Mouse (Mus musculus) left cerebral cortex, postnatal 25 days (tissue): ENCODE data around the gene Fbxl17. TPM values are rescaled to one million over a fixed set of nuclear protein-coding genes. Genes with fewer than 3 reads are reported as not detected.

Experiments used
- DNase-seq, 2 experiments: peaks; one replicate each; pipeline ENCODE4 v3.0.0; 2022; ENCODE audit warnings: low spot score in 2 of 2, mixed read lengths in 1 of 2
- intact Hi-C: fragments of 180-260 bp; cut with DNase I; formaldehyde crosslinking; loops from one replicate; pipeline ENCODE4 v1.15.1; 2025
- total RNA-seq, 2 experiments: library from RNA; stranded (reverse); gene quantifications; 2 replicates each; pipeline ENCODE4 v1.2.3; 2021

Gene Fbxl17
- total RNA-seq, 2 experiments from 2014 or later = 59.2 to 62.4 TPM

DNA sequence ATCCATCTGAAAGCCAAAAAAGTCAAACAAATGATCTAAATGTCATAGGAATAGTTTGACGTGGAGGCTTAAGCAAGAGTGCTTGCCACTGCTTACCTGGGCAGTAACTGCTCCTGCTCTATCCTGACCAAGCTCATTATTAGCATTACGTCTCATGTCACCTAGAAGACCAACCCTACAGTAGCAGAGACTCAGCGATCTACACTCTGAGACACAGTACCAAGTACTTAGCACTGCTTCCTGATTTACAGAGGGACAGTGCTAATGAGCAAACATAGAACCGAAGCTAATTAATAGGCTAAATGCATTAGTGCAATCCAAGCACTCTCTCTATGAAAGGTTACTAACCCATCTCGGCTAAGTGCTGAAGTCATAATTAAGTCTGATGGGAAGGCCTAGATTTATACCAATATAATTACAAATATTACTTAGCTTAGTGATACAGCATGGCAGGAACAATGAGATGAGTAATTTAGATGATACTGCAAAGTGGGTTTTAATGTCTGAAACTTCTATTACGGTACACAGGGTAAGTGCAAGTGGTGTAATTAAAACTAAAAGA lies 147.1 kb downstream of the Fbxl17 start:
- no peak for DNase-seq
- intact Hi-C loops = no loop called here

DNA sequence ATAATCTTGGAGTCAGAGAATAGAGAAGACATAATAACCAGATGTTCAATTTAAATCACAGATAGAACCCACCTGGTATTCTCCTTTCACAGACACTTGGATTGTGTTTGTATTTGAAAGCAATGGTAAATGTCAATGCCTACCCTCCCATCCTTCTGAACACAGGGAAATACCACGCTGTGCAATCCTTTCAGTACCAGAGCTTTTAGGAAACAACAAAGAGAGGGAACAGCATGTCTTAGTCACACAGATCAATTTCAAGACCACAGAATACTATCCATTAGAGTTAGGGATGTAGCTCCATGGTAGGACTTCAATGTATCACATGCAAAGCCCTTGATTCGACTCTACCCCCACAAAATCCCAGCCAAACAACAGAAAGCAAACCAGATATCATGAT lies 148.1 kb downstream of the Fbxl17 start:
- DNase-seq = no peak
- intact Hi-C loops = no loop called here

DNA sequence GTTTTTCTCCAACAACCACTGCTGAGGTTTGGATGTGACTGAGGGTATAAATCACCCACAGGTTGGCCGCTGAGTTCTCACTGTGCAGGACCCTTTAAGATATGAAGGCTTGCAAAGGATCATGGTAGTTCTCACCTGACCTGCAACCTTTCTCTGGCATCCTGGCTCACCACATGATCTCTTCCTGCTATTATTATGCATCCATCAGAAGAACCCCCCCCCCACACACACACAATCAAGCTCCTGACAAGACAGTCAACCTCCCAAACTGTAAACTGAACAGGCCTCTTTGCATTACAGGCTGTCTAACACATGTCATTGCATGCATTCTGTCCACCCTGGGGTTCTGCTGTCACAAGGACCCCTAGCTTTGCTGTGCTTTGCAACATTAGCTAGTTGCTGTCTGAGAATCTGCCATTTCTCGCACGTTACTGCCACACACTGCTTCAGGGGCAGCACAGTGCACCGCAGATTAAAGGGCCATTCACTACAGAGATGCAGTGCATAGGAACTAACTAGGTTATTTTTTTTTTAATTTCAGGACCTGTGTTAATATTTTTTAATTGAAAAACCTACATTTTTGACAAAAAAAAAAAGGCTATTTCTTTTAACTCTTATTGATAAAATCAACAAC lies 148.8 kb downstream of the Fbxl17 start:
- DNase-seq = no peak
- intact Hi-C loops = no loop called here

DNA sequence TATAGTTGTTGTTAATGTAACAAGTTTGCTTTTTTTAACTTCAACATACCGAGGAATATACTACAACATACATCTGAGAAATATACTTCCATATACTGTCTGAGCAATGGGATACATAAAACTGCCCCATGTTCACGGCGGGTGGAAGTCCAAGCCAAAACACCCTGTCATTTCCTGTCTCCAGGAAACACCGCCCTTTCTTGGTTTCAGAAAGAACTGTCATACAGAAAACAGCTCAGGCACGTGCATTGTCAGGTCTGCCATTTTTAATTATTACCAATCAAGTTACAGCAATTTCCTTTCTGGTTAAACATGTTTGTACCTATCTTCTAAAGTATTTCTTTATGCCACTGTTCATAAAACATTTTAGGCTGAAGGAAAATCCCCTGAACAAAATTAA lies 155.7 kb downstream of the Fbxl17 start:
- intact Hi-C loops = no loop called here

DNA sequence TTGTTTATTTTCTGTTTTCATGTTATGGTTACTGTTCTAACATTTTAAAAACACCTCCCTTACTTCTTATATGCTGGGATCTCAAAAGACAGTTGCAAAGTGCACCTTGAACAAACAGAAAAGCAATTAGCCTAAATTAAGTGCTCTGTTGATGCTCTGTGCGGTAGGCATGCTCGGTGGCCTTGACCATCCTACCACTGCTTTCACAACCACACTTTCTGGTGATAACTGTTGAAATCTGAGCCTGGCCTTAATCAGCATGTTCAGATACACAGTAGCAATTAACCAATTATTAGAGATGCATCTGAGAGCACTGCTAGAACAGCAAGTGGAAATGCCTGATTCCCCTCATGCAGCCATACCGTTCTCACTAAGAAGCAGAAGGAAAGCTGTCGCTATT lies 156.7 kb downstream of the Fbxl17 start:
- no peak for DNase-seq
- intact Hi-C loops = no loop called here

More for the DNA sequence above, 155.7 kb downstream of the Fbxl17 start:
- DNase-seq = no peak

DNA sequence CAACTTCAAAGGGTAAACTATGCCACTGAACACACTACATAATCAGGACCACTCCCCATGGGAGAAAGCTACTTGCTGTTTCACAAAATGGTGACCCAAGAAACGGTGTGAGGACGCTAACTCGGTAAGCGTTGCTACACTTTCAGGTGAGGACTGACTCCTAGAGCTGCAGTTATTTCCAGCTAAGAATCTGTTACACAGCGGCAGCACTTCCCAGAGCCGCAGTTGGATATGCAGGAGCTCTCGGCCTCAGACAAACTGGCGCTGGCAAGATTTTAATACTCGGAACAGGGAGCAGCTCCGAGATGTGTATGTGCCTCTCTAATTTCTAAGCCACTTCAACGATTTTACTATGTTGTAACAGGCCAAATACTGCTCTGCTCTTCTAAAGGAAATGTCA lies 157.4 kb downstream of the Fbxl17 start:
- peak in 1 of 2 experiments; percentile 41 for DNase-seq

DNA sequence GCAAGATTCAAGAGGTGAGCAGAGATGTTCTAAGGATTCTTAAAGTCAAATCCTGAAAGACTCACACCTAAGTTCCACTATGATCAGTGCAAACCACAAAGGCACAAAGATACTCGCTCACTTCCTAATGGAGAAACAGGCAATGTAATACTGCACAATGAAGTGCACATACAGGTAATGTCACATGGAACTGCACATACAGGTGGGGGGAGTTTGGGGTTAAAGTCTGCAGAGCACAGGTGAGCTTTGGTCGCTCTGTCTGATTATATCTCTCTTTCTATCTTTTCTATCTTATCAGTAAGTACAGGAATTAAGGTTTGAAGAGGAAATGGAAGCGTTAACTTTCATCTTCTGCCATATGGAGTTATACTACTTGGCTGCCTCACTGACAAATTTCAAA lies 158.6 kb downstream of the Fbxl17 start:
- no peak for DNase-seq
- intact Hi-C loops = no loop called here

More for the DNA sequence above, 157.4 kb downstream of the Fbxl17 start:
- intact Hi-C loops = no loop called here

DNA sequence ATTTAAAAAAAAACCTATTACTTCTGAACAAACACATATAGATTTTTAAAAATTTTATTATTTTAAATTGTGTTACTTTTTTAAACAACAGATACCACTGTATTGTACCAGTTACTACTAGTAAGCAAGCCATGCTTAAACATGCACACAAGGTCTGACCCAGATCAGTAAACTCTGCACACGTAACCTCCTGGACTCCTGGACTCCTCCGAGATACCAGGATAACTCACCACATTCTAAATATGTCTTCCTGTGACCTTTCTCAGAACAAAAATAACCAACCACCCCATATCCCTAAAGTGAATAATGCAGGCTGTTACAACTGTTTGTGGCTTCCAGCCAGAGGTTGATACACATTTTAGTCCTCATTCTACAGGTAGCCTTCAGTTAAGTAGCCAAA lies 170.9 kb downstream of the Fbxl17 start:
- no peak for DNase-seq
- intact Hi-C loops = no loop called here

DNA sequence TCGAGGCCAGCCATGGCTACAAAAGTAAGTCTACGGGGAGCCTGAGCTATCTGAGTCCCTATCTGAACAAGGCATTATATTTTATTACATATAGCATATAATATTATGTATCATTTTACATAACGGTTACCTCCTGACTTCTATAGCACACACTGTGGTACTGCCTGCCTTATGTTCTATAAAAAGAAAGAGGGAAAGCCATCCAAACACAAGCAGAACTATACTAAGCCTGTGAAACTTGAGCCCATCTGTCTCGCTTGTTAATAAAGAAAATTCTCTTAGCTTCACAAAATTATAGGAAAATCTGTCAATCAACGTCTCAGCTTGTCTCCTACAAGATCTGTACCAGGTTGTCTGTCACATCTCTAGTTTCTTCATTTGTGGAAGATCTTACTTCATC lies 173.6 kb downstream of the Fbxl17 start:
- DNase-seq = peak in 1 of 2 experiments; percentile 42
- intact Hi-C loops = no loop called here

DNA sequence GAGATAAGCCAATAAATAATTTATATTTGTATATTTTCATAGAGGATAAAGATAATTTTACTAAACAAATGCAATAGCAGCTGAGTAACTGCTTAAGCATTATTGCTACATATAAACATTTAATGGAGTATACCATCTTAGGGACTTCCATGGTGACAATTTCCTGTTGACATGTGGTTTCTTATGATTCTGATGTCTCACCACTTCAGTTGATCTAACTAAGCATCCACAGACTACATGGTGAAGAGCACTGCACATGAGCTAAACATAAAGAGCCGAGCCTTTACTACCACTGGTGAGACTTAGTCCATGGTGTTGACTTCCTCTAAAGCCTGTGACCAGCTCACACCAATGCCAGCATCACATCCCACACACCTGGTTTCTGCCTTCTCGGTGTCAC lies 175.1 kb downstream of the Fbxl17 start:
- intact Hi-C loops = loop anchor here (2.0 kb wide), 2 partner anchors 90 to 144 kb away; no protein-coding TSS in a partner anchor
- no peak for DNase-seq

DNA sequence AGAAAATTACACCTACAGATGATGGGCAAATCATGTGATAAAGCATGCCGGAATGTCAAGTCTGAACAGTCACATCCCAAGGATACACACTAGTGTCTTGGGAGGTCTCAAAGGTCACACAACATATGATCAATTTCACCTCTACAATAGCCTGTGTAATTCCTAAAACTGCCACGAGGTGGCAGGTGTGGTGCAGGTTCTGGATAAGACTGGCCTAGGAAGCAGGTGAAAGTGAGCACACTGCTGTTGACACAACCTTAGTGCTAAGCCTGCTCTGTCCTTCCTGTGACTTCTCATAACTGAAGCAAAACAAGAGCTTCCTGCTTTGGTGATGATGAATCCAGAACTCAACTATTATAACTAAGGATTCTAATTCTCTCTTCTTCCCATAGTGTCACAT lies 175.8 kb downstream of the Fbxl17 start:
- peak; percentile 74 for DNase-seq

DNA sequence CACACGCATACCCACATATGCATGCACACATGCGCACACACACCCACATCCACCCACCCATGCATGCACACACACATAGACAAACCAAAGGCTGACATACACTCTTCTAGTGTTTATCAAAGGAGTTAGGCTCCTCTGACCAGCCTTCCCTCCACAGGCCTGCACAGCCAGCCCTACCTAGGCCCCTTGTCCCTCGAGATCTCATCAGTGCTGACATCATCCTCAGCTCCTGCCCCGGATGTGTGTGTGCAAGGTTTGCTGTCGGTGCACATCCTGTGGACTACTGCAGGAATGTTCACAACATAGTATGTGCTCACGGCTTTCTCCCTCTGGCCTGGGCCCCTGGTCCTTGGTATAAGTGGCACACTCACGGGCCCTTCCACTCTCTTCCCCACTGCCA lies 177.0 kb downstream of the Fbxl17 start:
- intact Hi-C loops = no loop called here

More for the DNA sequence above, 175.8 kb downstream of the Fbxl17 start:
- intact Hi-C loops = loop anchor here (2.0 kb wide), 2 partner anchors 91 to 145 kb away; no protein-coding TSS in a partner anchor

DNA sequence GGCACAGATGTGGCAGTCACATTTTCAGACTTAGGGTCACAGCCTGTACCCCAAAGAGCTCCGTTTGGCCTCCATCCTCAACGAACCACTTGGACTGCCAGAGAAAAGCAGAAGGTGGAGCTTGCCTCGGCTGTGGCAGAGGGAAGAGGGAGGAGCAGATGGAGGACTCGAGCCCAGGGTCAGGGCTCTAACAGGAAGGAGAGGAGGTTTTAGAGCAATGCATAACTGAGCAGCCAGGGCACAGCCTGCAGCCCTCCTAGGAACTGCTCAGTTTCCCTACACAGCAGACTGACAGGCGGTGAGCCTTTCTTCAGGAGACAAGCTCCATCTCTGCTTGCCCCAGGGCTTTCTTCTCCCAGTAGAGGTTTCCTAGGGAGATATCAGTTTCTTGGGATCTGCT lies 178.5 kb downstream of the Fbxl17 start:
- DNase-seq = no peak
- intact Hi-C loops = no loop called here

More for the DNA sequence above, 177.0 kb downstream of the Fbxl17 start:
- no peak for DNase-seq

DNA sequence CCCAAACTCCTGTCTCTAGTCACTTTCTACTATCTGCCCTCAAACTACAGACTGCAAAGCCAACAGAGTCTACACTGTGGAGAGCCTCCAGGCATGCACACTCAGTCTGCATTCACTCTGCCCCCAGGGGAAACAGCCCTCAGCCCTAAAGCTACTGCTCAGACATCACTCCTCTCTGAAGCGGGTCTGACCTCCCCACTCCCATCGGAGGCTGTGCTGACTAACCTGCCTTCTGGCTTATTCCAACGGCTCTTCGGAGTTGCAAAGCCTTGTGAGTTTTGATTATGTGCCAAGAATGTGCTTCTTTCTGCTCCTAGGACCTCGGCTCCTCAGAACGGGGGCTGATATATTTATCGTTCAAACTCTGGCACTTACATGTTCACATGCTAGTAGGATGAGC lies 182.3 kb downstream of the Fbxl17 start:
- no peak for DNase-seq
- intact Hi-C loops = no loop called here

DNA sequence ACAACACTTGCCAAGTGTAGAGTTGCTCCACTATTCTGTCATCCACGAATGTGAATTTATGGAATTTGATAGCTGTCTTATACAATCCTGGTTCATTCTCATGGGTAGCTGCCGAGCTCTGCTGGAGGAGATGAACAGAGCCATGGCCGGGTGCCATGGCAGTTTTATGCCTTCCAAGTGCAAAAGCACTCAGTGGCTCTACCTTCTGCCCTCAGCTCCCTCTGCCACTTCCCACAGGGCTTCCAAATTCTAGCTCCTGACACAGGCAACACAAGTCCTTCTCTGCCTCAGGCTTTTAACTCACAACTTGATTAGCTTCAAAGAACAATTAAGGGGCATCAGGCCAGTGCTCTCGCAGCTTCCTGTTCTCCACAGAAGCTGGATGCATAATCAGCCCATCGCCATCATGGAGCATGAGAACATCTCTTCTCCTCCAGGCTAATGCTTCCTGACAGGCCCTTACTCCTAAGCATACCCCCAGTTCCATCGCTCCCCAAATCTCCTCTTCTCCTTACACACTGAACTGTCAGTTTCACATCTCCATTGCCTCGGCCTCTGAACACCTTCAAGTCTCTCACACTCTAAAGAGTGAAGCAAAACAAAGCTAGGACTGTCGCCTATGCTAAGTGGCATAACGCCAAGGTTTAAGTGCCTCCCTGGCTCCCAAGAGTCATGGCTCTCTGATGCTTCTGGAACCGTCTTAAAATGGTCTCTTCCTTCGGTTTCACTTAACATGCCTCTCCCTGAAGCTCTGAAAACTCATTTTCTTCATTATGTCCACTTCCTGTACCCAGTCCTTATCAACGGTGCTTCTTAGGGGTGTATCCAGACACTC lies 184.0 kb downstream of the Fbxl17 start:
- no peak for DNase-seq
- intact Hi-C loops = no loop called here

DNA sequence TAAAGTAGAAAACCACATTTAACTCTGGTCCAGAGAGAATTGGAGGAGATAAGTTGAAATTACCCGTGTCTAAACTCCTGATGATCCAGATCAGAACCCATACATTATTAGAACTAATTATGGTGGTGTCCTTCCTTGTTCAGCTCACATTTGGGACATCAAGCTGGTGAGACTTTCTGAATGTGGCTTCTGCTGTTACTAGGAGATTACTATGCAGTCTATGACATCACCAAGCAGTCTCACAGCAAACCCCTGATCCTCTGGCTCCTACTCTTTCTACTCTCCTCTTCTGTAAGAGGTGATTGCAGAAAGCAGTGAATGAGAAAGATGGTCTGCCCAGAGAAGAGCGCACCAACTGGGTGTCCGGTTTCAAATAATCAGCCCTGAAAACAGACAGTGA lies 187.0 kb downstream of the Fbxl17 start:
- intact Hi-C loops = no loop called here
- DNase-seq = no peak

DNA sequence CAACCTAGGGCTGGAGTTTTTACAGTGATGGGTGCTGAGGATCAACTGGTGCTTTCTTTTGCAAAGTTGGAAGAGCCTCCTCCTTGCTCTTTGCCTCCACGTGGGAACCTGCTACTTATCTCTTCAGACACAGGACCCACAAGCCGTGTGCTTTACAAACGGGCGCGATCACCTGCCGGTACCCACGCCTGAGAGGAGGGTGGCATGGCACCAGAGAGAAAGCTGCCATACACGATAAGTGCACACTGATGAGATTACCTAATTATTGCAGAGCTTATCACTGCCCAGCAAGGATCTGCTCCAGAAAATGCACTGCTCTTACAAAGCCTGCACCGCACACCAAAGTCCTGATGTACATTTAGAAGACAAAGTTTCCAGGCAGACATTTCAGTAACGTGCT lies 187.5 kb downstream of the Fbxl17 start:
- intact Hi-C loops = no loop called here
- DNase-seq = no peak

DNA sequence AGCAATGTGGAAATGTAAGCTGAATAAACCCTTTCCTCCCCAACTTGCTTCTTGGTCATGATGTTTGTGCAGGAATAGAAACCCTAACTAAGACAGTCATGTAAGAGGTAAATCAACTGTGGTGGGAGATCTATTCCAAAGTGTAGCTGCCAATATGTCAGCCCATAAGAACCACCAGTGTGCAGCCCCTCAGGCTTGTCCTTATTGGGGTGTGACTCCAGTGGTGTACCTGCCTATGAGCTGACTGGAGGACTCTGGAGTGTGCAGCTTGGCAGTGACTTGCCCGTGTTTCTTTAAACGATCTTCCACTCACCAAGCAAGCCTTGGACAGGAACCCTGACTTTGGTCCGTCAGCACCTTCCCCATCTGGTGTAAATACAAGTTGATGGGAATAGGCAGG lies 188.2 kb downstream of the Fbxl17 start:
- intact Hi-C loops = no loop called here
- DNase-seq = no peak

DNA sequence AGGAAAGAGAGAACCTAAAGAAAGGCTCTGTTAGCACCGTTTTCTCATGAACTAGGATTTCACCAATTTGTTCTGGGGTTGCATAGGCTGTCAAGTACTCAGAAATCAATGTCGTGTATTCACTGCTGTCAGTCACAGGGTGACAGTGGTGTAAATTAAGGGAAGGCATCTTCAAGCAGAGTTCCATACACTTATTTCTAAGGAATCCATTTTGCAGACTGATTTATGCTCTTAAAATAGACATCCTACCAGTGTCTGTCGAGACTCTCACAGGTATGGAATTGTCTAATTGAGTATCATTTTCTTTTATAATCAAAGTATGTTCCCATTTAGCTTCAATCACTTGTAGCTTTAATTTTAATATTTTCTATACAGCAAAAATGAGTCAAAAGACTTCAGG lies 189.8 kb downstream of the Fbxl17 start:
- no peak for DNase-seq
- intact Hi-C loops = no loop called here

DNA sequence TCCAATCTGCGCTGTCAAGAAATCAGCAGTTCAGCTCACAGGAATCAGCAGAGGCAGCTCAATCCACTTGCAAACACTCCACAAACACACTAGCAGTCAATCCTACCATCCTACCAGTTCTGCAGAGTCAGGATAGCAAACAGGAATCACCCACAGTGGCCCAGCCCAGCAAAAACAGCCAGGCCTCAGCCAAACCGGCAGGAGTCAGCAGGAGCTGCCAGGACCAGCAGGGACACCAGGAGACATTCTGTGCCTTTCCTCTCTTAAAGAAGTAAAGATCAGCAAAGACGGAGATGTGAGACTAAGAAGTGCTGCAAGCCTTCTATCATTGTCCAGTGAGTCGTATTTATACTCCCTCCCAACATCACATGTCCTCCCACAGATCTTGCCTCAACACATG lies 196.0 kb downstream of the Fbxl17 start:
- intact Hi-C loops = no loop called here
- DNase-seq = peak; percentile 24 to 49
